Mouse (Mus musculus) forebrain, postnatal 0 days (tissue): ENCODE measurements around the gene Dtnb. TPM values are rescaled to one million over a fixed set of nuclear protein-coding genes. Genes with fewer than 3 reads are reported as not detected.

Source experiments
- ATAC-seq: fragments of 200-750 bp; cut with Nextera tagmentation; 2 replicates; pipeline ENCODE4 v1.8.0; 2017; ENCODE audit warnings: mild to moderate bottlenecking, moderate library complexity
- DNase-seq: peaks from one replicate; pipeline ENCODE4 v3.0.0-alpha.2; 2015
- H3K27ac ChIP-seq: fragments of 300-500 bp; sonication (generic); 2 replicates; pipeline ENCODE4 v1.5.1; 2014; ENCODE audit warnings: low read depth, mild to moderate bottlenecking, antibody characterized with exemption, low read length, moderate library complexity, mixed read lengths
- H3K27me3 ChIP-seq: fragments of 300-500 bp; sonication (generic); 2 replicates; pipeline ENCODE4 v1.6.1; 2014; ENCODE audit warnings: mild to moderate bottlenecking, low read length, mixed read lengths; ENCODE audit not compliant: insufficient read depth
- H3K36me3 ChIP-seq: fragments of 300-500 bp; sonication (generic); 2 replicates; pipeline ENCODE4 v1.6.1; 2014; ENCODE audit warnings: mild to moderate bottlenecking, moderate library complexity; ENCODE audit not compliant: insufficient read depth
- H3K4me1 ChIP-seq: fragments of 300-500 bp; sonication (generic); 2 replicates; pipeline ENCODE4 v1.6.1; 2014; ENCODE audit warnings: antibody characterized with exemption; ENCODE audit not compliant: insufficient read depth
- H3K4me2 ChIP-seq: fragments of 300-500 bp; sonication (generic); 2 replicates; pipeline ENCODE4 v1.6.1; 2014; ENCODE audit warnings: low read depth, mild to moderate bottlenecking, moderate library complexity
- H3K4me3 ChIP-seq: fragments of 300-500 bp; sonication (generic); 2 replicates; pipeline ENCODE4 v1.5.1; 2014; ENCODE audit warnings: low read depth, low read length, mixed read lengths
- H3K9ac ChIP-seq: fragments of 300-500 bp; sonication (generic); 2 replicates; pipeline ENCODE4 v1.6.1; 2014; ENCODE audit warnings: mild to moderate bottlenecking
- H3K9me3 ChIP-seq: fragments of 300-500 bp; sonication (generic); 2 replicates; pipeline ENCODE4 v1.6.1; 2016; ENCODE audit warnings: low read length
- CTCF ChIP-seq: sonication (generic); IDR thresholded peaks from 2 replicates; pipeline ENCODE4 v1.5.1; 2016; ENCODE audit warnings: antibody characterized with exemption, control low read depth, low read depth
- WGBS: fragments of 180-500 bp; shearing (Covaris S2); extraction: QIAGEN DNeasy Blood & Tissue Kit; methylation state at CpG from one replicate; pipeline ENCODE4 v1.1.7; 2014; 5-methylcytosine and 5-hydroxymethylcytosine counted together
- polyA plus RNA-seq: library from polyadenylated mRNA; unstranded; fragments of >200 nt; fragmentation: Nextera tagmentation; extraction: Ambion mirVana; gene quantifications from 2 replicates; pipeline ENCODE4 v1.2.1, GENCODE M21; 2015
- total RNA-seq: library from RNA; depleted of rRNA; stranded (reverse); fragments of >200 nt; gene quantifications from 2 replicates; pipeline ENCODE4 v1.2.3, GENCODE M21; 2014

The Dtnb gene
- total and polyA plus RNA-seq, 2 experiments from 2014 or later = 45.7 to 51.0 TPM

DNA sequence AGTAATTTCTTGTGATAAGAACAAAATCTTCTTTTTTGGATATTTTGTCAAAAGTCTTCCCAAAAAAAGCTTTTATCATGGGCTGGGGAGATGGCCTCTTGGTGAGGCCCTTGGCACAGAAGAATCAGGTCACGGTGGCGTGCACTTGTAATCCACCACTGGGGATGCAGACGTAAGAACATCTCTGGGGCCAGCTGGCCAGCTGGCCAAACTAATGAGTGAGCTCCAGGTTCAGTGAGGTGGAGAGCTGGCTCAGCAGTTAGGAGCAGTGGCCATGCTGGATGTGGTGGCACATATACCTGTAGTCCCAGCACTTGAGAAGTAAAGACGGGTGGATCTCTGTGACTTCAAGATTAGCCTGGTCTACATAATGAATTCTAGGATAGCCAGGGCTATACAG, 196.2 kb downstream of the Dtnb start:
- Histone ChIP-seq H3K27ac (no peak overlapping the region), H3K4me2 (no peak overlapping the region), H3K9me3 (no peaks in the 10 kb centered on the region), H3K9ac (no peak overlapping the region), H3K27me3 (no peaks in the 10 kb centered on the region), H3K4me3 (no peak overlapping the region), H3K36me3 (peaks cover 4% of the 10 kb centered on the region; the same call in 1 of the 2 replicates), H3K4me1 (no peaks in the 10 kb centered on the region)
- no peak for ATAC-seq
- no peak for TF ChIP-seq CTCF
- WGBS = 87% methylated on average over 4 of the region's 4 CpGs
- no peak for DNase-seq

DNA sequence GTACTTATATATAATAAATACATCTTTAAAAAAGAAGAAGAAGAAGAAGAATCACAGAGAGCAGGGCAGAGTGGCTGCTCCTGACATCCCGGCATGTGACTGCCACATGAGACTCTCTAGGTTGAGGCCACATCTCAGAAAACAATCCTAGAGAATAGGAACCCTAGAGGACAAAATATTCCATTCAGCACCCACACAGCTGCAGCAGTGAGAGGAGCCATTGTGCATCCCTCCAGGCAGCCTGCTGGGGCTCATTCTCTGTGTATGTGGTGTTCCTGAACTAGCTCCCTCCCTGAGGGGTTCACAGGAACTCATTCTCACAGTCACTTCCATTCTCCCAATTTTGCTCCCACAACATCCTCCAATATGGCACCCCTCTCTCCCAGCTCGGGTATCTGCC, 198.4 kb downstream of the Dtnb start:
- WGBS = 70% methylated on average over 2 of the region's 2 CpGs
- Histone ChIP-seq H3K9me3 (no peaks in the 10 kb centered on the region), H3K9ac (no peak overlapping the region), H3K27me3 (no peaks in the 10 kb centered on the region), H3K4me3 (no peak overlapping the region), H3K36me3 (peaks cover 9% of the 10 kb centered on the region; the same call in 1 of the 2 replicates), H3K4me2 (no peak overlapping the region), H3K4me1 (no peaks in the 10 kb centered on the region), H3K27ac (no peak overlapping the region)
- TF ChIP-seq CTCF = no peak
- DNase-seq (no peak), ATAC-seq (no peak)

DNA sequence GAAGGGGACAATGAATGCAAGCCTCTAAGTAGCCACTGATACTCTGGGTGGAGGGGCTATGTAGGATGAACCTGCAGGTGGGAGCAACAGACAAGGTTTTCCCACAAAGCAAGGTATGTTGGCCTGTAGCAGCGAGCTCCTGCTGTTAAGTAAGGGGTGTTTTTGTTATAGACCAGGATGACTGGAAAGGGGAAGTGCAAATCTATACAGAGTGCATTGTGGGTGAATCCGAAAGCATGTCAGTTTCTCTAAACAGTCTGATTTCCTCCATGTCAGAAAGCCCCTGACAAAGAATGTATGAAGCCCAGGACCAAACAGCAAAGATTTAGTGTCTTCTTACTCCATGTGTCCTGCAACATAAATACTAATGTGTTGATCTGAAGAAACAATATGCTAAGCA, 198.9 kb downstream of the Dtnb start:
- no peak overlapping the region for H3K9ac ChIP-seq
- 91% methylated on average over 2 of the region's 2 CpGs for WGBS
- TF ChIP-seq CTCF = no peak

DNA sequence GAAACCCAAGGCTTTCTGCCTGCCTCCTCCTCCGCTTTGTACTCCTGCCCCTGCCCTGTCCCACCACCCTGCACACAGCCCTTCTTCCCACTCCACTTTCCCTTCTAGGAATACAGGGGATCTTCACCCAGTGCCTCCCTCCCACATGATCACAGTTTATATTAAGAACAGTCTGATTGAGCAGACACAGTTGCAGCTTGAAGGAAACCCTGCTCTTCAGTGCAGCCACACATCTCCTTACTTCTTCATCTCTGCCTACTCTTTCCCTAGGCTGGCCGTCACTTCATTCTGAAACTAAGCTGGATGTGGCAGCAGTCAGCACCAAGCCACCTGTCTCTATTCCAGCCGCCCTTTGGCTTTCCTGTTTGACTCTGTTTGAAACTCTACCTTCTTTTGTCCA, 201.5 kb downstream of the Dtnb start:
- Histone ChIP-seq H3K27me3 (no peaks in the 10 kb centered on the region), H3K9ac (no peak overlapping the region), H3K4me1 (no peaks in the 10 kb centered on the region), H3K36me3 (peaks cover 9% of the 10 kb centered on the region; the same call in 1 of the 2 replicates), H3K4me2 (no peak overlapping the region), H3K4me3 (no peak overlapping the region), H3K27ac (no peak overlapping the region), H3K9me3 (no peaks in the 10 kb centered on the region)
- TF ChIP-seq CTCF = no peak
- ATAC-seq = no peak
- no peak for DNase-seq
- 87% methylated on average over 3 of the region's 3 CpGs for WGBS

More for the DNA sequence above, 198.9 kb downstream of the Dtnb start:
- H3K4me2 ChIP-seq = no peak overlapping the region
- no peaks in the 10 kb centered on the region for H3K27me3 ChIP-seq
- no peak overlapping the region for H3K4me3 ChIP-seq
- no peaks in the 10 kb centered on the region for H3K9me3 ChIP-seq
- peaks cover 9% of the 10 kb centered on the region; the same call in 1 of the 2 replicates for H3K36me3 ChIP-seq
- no peaks in the 10 kb centered on the region for H3K4me1 ChIP-seq
- DNase-seq (no peak), ATAC-seq (no peak)
- no peak overlapping the region for H3K27ac ChIP-seq

DNA sequence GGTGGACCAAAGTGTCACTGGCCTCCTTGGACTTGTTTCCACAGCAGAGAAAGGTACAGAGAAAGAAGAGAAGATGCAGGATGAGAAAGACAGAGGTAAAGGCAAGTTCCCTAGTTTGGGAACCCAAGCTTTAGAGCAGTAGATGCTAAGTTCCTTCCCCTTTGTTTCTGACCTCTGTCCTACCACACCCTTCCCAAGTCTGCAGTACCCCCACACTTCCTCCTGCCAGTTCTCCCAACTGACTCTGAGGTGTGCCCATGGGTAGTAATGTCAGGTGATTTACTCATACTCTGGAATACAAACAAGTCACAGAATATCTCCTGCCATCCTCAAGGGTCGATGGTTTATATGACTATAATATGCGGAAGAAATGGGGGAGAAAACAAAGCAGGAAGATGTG, 203.8 kb downstream of the Dtnb start:
- H3K9me3 ChIP-seq = no peaks in the 10 kb centered on the region
- peaks cover 9% of the 10 kb centered on the region; the same call in 1 of the 2 replicates for H3K36me3 ChIP-seq
- 0 out of 2 replicates have a peak, but pooled peaks cover 1% of the 10 kb centered on the region for H3K4me1 ChIP-seq
- ATAC-seq (no peak), DNase-seq (no peak)
- 97% methylated on average over 2 of the region's 2 CpGs for WGBS
- no peak overlapping the region for H3K27ac ChIP-seq
- TF ChIP-seq CTCF = no peak
- no peak overlapping the region for H3K4me3 ChIP-seq
- no peak overlapping the region for H3K4me2 ChIP-seq
- no peak overlapping the region for H3K9ac ChIP-seq
- no peaks in the 10 kb centered on the region for H3K27me3 ChIP-seq

DNA sequence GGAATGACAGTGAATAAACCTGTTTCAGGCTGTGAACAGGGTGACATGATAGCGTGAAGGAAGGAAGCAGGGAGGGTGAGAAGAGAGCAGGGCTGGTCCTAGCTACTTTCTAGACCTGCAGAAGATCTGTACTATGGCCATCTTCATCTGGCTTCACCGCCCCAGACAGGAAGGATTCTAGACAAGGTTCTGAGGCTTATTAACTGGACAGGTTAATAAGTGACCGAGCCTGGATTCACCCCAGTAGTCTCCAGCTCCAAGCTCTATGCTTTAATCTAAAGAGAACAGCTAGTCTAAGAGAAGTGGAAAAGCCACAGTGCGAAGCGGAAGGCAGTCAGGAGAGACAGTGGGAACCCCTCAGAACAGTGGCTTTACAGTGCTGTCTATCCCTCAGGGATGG, 205.5 kb downstream of the Dtnb start:
- H3K9me3 ChIP-seq = no peaks in the 10 kb centered on the region
- no peak overlapping the region for H3K4me2 ChIP-seq
- no peak overlapping the region for H3K9ac ChIP-seq
- no peak overlapping the region for H3K4me3 ChIP-seq
- 96% methylated on average over 5 of the region's 5 CpGs for WGBS
- no peaks in the 10 kb centered on the region for H3K27me3 ChIP-seq
- ATAC-seq (no peak), DNase-seq (no peak)
- no peak for TF ChIP-seq CTCF
- H3K27ac ChIP-seq = no peak overlapping the region
- H3K4me1 ChIP-seq = peaks cover 7% of the 10 kb centered on the region; the same call in 1 of the 2 replicates
- H3K36me3 ChIP-seq = peaks cover 9% of the 10 kb centered on the region; the same call in 1 of the 2 replicates

DNA sequence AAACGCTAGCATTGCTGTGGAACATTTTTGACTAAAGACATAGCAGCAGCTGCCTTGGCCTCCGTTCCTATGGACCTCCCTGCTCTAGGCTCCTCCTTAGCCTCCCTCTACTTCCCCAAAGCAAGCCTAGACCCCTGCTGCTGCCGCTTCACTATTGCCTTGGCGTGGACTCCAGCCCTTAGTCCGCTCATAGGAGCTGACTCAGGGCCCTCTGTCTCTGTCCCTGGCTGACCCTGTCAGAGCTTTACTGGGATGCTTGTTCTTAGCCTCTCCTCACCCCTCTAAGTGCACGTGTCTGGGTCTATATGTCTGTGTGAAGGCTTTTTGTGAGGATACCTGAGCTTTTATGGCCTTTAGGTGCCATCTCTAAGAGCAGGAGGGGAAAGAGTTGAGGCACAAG, 206.1 kb downstream of the Dtnb start:
- H3K9ac ChIP-seq = no peak overlapping the region
- H3K27me3 ChIP-seq = no peaks in the 10 kb centered on the region
- TF ChIP-seq CTCF = no peak
- peaks cover 13% of the 10 kb centered on the region; the same call in 1 of the 2 replicates for H3K4me1 ChIP-seq
- DNase-seq = no peak
- no peaks in the 10 kb centered on the region for H3K9me3 ChIP-seq
- no peak overlapping the region for H3K27ac ChIP-seq
- H3K4me2 ChIP-seq = no peak overlapping the region
- 85% methylated on average over 6 of the region's 6 CpGs for WGBS
- 0 out of 2 replicates have a peak, but pooled peaks cover 5% of the 10 kb centered on the region for H3K36me3 ChIP-seq
- no peak for ATAC-seq
- H3K4me3 ChIP-seq = no peak overlapping the region
